22 mouse cellular contexts compared by ENCODE assay signal in genomic region chr9:47389901-47390300, GRCm38 (mm10).
DNase-seq lines count a peak whose midpoint lies in the region; ATAC-seq lines count a peak whose summit lies in the region.
"Had no signal": no experiment of that assay in that cellular context is flagged by ENCODE, and none has a peak within 500 bp of the region (broad histone marks: within the 10 kb centered on the region; RNA-seq: fewer than 3 reads in every experiment).

No protein-coding gene starts in this region.

- no peaks in the 10 kb centered on the region for H3K36me3 ChIP-seq in kidney, embryonic 16.5 days (ENCODE audit: insufficient read depth, low read length)
- H3K36me3 ChIP-seq: heart, embryonic 13.5 days; limb, embryonic 12.5 days; midbrain, embryonic 12.5 days; neural tube, embryonic 15.5 days had no signal

- H3K4me2 ChIP-seq in kidney, embryonic 16.5 days (replicated peaks; ENCODE audit: low read depth, low read length): no peak overlapping the region
- H3K4me2 ChIP-seq: forebrain, embryonic 13.5 days; heart, embryonic 13.5 days; hindbrain, embryonic 14.5 days; limb, embryonic 12.5 days; liver, embryonic 11.5 days; midbrain, embryonic 12.5 days; neural tube, embryonic 15.5 days had no signal

- no peak overlapping the region for H3K9ac ChIP-seq in kidney, embryonic 16.5 days (replicated peaks; ENCODE audit: low read length)
- H3K9ac ChIP-seq: forebrain, embryonic 13.5 days; heart, embryonic 13.5 days; hindbrain, embryonic 14.5 days; limb, embryonic 12.5 days; liver, postnatal 0 days; midbrain, embryonic 12.5 days; neural tube, embryonic 15.5 days had no signal

- peaks cover 14% of the 10 kb centered on the region; the same call in 1 of the 2 replicates for H3K4me1 ChIP-seq in kidney, embryonic 16.5 days (ENCODE audit: insufficient read depth, low read length)
- H3K4me1 ChIP-seq: heart, embryonic 13.5 days; limb, embryonic 12.5 days had no signal

- no peaks in the 10 kb centered on the region for H3K9me3 ChIP-seq in kidney, embryonic 16.5 days (ENCODE audit: low read length)
- H3K9me3 ChIP-seq: forebrain, embryonic 13.5 days; heart, embryonic 13.5 days; limb, embryonic 12.5 days; midbrain, embryonic 12.5 days; neural tube, embryonic 15.5 days had no signal

- 93% methylated on average over 6 of the region's 6 CpGs for WGBS in kidney, embryonic 16.5 days

- H3K27ac ChIP-seq in kidney, embryonic 16.5 days (ENCODE audit: low read length): no peak overlapping the region
- H3K27ac ChIP-seq: forebrain, embryonic 13.5 days; heart, embryonic 13.5 days; hindbrain, embryonic 14.5 days; limb, embryonic 12.5 days; midbrain, embryonic 12.5 days; neural tube, embryonic 15.5 days had no signal

- no peak for ATAC-seq in cerebellum, adult (ENCODE audit: insufficient number of reproducible peaks, low FRiP score, low TSS enrichment)
- ATAC-seq in kidney, embryonic 16.5 days (ENCODE audit: low FRiP score, low TSS enrichment): peak; percentile 31; the same call in 1 of the 2 replicates
- ATAC-seq in megakaryocyte progenitor cell, adult 5-6 weeks (replicated peaks; ENCODE audit: poor library complexity): no peak
- ATAC-seq: CD4-positive, CD25-positive, alpha-beta regulatory T cell, adult 4 months; forebrain, embryonic 13.5 days; liver, postnatal 0 days had no signal

- H3K4me3 ChIP-seq in kidney, embryonic 16.5 days (ENCODE audit: low read length): no peak overlapping the region
- H3K4me3 ChIP-seq: forebrain, embryonic 13.5 days; heart, embryonic 13.5 days; limb, embryonic 12.5 days; midbrain, embryonic 12.5 days; neural tube, embryonic 15.5 days had no signal

- no peaks in the 10 kb centered on the region for H3K27me3 ChIP-seq in kidney, embryonic 16.5 days (ENCODE audit: insufficient read depth, low read length)
- H3K27me3 ChIP-seq: midbrain, embryonic 12.5 days had no signal

- peak; percentile 41 for DNase-seq in cerebellum, adult 11-12 months
- no peak for DNase-seq in kidney, postnatal 25 days
- peak; percentile 48 for DNase-seq in brain, adult 2 months (ENCODE audit: low read depth, low spot score)
- peak; percentile 46 for DNase-seq in cerebellum, postnatal 14 days
- DNase-seq: heart, postnatal 36 days; kidney, adult 2 months; kidney, postnatal 10 days; liver, postnatal 0 days; right cerebral cortex, adult 18-20 months; right cerebral cortex, postnatal 4 days; thymus, postnatal 14 days had no signal

Comparison
In these comparisons a context has a peak if more than half of its experiments do, and no peak if none do; other contexts are left out.
1. DNase-seq: peak in cerebellum, adult 11-12 months (single experiment), brain, adult 2 months (single experiment) and cerebellum, postnatal 14 days (2 of 2); none in kidney, postnatal 25 days (0 of 2).